Mouse (Mus musculus) embryonic facial prominence, embryonic 13.5 days (tissue): ENCODE results near the gene B230217C12Rik. TPM values are rescaled to one million over a fixed set of nuclear protein-coding genes. Genes with fewer than 3 reads are reported as not detected.
"Not testable (repeated sequence)": the region's sequence is repeated elsewhere in the genome, so short reads cannot be mapped to it uniquely, and the experiment has no call there.

Experiments
- ATAC-seq: fragments of 200-750 bp; cut with Nextera tagmentation; 2 replicates; pipeline ENCODE4 v1.8.0; 2017; ENCODE audit warnings: low read depth; ENCODE audit not compliant: insufficient number of reproducible peaks, insufficient read depth, low FRiP score, low TSS enrichment
- H3K27ac ChIP-seq: fragments of 300-500 bp; sonication (generic); 2 replicates; pipeline ENCODE4 v1.5.1; 2015; ENCODE audit warnings: moderate library complexity, mild to moderate bottlenecking, inconsistent platforms
- H3K27me3 ChIP-seq: fragments of 300-500 bp; sonication (generic); 2 replicates; pipeline ENCODE4 v1.6.1; 2015; ENCODE audit warnings: mild to moderate bottlenecking, inconsistent platforms
- H3K36me3 ChIP-seq: fragments of 300-500 bp; sonication (generic); 2 replicates; pipeline ENCODE4 v1.6.1; 2015; ENCODE audit warnings: mild to moderate bottlenecking, inconsistent platforms
- H3K4me1 ChIP-seq: fragments of 300-500 bp; sonication (generic); 2 replicates; pipeline ENCODE4 v1.6.1; 2015; ENCODE audit warnings: inconsistent platforms
- H3K4me2 ChIP-seq: fragments of 300-500 bp; sonication (generic); 2 replicates; pipeline ENCODE4 v1.6.1; 2015; ENCODE audit warnings: moderate library complexity, mild to moderate bottlenecking, inconsistent platforms
- H3K4me3 ChIP-seq: fragments of 300-500 bp; sonication (generic); 2 replicates; pipeline ENCODE4 v1.5.1; 2015; ENCODE audit warnings: mild to moderate bottlenecking, inconsistent platforms
- H3K9ac ChIP-seq: fragments of 300-500 bp; sonication (generic); 2 replicates; pipeline ENCODE4 v1.6.1; 2015; ENCODE audit warnings: mild to moderate bottlenecking, inconsistent platforms
- H3K9me3 ChIP-seq: fragments of 300-500 bp; sonication (generic); 2 replicates; pipeline ENCODE4 v1.6.1; 2016; ENCODE audit warnings: inconsistent platforms
- WGBS: fragments of 180-500 bp; shearing (Covaris S2); methylation state at CpG from one replicate; pipeline ENCODE4 v1.1.7; 2015; ENCODE audit warnings: mixed read lengths; 5-methylcytosine and 5-hydroxymethylcytosine counted together
- polyA plus RNA-seq: library from polyadenylated mRNA; unstranded; fragments of >200 nt; fragmentation: Nextera tagmentation; extraction: Ambion mirVana; gene quantifications from 2 replicates; pipeline ENCODE4 v1.2.1, GENCODE M21; 2015

The B230217C12Rik gene
- polyA plus RNA-seq, 1 experiment from 2014 or later, result 11.8 TPM

DNA sequence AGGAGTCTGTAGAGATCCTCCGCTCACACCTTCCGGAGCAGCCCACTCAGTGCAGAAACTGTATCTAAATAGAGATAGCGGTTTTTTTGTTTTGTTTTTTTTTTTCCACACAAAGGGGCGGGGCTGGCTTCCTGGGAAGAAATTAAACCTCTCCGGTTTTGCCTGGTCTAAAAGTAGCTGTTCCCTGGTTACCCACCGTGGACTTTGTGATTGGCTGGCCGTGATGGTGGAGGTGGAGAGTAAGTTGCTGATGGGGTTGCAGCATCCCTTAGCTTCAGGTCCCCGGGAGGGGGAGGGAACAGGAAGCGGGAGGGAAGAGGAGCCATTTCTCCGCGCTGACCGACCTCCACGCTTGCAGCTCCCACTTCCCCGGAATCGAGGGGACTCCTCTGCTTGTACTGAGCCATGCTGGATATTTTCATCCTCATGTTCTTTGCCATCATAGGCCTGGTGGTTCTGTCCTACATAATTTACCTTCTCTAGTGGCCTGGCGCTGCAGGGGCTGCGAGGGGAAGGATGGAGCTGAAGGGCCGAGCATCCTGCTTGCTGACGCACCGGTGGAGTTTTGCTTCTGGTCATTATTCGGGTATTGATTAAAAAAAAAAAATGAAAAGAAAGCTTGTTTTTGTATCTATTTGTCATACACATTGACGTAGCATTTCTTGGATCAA lies 546 bp downstream of the B230217C12Rik start:
- Histone ChIP-seq H3K36me3 (peaks cover 24% of the 10 kb centered on the region), H3K27ac (peak overlapping the region; percentile 85), H3K4me1 (peaks cover 16% of the 10 kb centered on the region; the same call in 1 of the 2 replicates), H3K4me3 (peak overlapping the region; percentile 50), H3K4me2 (peak overlapping the region; percentile 59), H3K9me3 (no peaks in the 10 kb centered on the region), H3K27me3 (no peaks in the 10 kb centered on the region), H3K9ac (peak overlapping the region; percentile 69)
- WGBS, result 1% methylated on average over 22 of the region's 22 CpGs
- peak; percentile 75; the same call in 1 of the 2 replicates for ATAC-seq

DNA sequence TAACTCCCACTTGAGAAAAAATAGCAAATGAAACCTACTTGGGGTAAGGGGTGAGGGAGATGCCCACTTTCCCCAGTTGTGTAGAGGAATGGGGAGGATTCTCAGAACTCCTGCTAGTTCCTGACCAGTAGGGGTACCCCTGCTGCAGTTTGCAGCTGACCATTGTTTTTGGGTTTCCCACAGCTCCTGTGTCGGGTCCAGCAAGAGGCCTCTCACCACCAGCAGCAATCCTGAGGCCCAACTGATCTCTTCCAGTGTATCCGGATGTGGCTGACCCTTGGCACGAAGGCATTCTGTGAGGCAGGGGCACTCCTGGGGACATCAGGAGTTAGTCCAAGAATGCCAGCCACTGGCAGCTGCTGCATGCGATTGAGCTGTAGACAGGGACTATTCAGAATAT lies 1.4 kb downstream of the B230217C12Rik start:
- WGBS, result 40% methylated on average over 4 of the region's 4 CpGs
- peaks cover 15% of the 10 kb centered on the region for H3K36me3 ChIP-seq
- peak overlapping the region; percentile 50 for H3K4me3 ChIP-seq
- H3K4me2 ChIP-seq, result peak overlapping the region; percentile 59
- H3K27me3 ChIP-seq, result no peaks in the 10 kb centered on the region
- H3K9me3 ChIP-seq, result no peaks in the 10 kb centered on the region
- peaks cover 16% of the 10 kb centered on the region; the same call in 1 of the 2 replicates for H3K4me1 ChIP-seq
- ATAC-seq, result no peak
- peak overlapping the region; percentile 54 for H3K9ac ChIP-seq
- H3K27ac ChIP-seq, result peak overlapping the region; percentile 30

DNA sequence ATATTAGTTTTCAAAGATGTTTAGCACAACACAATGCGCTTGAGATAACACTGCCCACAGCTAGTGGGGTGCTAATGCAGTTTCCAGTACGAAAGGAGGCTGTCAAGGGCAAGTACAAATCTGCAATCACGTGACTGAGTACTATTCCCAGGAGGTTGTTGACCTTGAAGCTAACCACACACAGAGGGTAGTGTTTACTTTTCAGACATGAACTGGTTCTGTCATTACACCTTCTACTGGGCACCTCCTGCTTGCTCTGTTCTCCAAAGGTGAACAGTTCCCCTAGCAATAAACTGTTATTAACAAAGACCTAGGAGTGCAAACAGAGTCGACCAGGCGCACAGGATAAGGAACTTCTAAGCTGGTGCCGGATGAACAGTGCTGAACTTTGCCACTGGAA lies 9.8 kb downstream of the B230217C12Rik start:
- no peak for ATAC-seq
- no peak overlapping the region for H3K4me3 ChIP-seq
- H3K4me1 ChIP-seq, result no peaks in the 10 kb centered on the region
- H3K27me3 ChIP-seq, result no peaks in the 10 kb centered on the region
- no peak overlapping the region for H3K9ac ChIP-seq
- no peak overlapping the region for H3K4me2 ChIP-seq
- 63% methylated on average over 6 of the region's 6 CpGs for WGBS
- H3K27ac ChIP-seq, result no peak overlapping the region
- H3K9me3 ChIP-seq, result no peaks in the 10 kb centered on the region
- no peaks in the 10 kb centered on the region for H3K36me3 ChIP-seq

DNA sequence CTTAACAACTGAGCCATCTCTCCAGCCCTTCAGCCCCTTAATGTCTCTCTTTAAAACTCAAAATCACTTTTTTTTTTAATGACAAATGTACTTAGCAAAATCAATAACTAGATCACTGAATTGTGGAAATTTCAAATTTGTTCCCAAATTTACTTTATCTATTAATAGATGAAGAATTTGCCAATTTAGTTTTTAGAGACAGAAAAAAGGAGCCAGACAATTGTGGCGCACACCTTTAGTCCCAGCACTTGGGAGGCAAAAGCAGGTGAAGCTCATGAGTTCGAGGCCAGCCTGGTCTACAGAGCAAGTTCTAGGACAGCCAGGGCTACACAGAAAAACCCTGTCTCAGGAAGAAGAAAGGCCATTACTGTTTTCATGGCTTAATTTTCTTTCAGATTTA lies 11.0 kb downstream of the B230217C12Rik start:
- Histone ChIP-seq H3K4me2 (no peak overlapping the region), H3K4me1 (no peaks in the 10 kb centered on the region), H3K36me3 (no peaks in the 10 kb centered on the region), H3K9ac (no peak overlapping the region), H3K4me3 (no peak overlapping the region), H3K9me3 (no peaks in the 10 kb centered on the region), H3K27ac (no peak overlapping the region), H3K27me3 (no peaks in the 10 kb centered on the region)
- ATAC-seq, result no peak
- WGBS, result 89% methylated on average over 2 of the region's 2 CpGs

DNA sequence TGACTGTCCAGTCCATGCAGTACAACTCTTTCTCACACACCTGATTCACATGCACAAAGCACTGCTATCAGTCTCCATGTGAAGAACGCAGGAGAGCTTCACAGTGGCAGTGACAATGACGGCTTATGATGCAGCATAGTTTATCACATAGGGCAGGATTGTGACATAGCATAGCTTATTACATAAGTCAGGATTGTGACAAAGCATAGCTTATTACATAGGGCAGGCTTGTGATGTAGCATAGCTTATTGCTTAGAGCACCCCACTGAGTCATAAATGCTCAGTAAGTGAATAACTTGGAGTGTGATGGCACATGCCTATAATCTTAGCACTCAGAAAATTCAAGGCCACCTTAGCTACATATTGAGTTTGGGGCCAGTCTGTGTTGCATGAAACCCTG lies 14.9 kb downstream of the B230217C12Rik start:
- no peaks in the 10 kb centered on the region for H3K27me3 ChIP-seq
- WGBS, result 89% methylated on average over 2 of the region's 2 CpGs
- no peak overlapping the region for H3K27ac ChIP-seq
- H3K36me3 ChIP-seq, result no peaks in the 10 kb centered on the region
- H3K9me3 ChIP-seq, result no peaks in the 10 kb centered on the region
- no peak for ATAC-seq
- H3K4me1 ChIP-seq, result no peaks in the 10 kb centered on the region
- no peak overlapping the region for H3K4me2 ChIP-seq
- H3K9ac ChIP-seq, result no peak overlapping the region
- H3K4me3 ChIP-seq, result no peak overlapping the region

DNA sequence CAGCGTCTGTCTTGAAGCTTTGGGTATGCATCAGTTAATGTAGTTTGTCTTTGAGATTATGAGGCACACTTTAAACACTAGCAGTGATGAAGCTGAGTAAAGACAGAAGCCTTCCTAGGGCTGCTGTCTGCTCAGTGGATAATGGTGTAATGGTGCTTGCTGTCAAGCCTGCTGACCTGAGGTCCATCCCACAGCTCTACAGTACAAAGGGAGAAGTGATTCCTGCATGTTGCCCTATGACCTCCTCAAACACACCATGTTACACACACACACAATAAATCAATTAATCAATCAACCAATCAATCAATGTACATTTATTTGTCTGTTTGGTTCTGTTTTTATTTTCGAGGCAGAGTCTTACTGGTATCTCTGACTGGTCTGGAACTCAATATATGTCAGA lies 21.6 kb downstream of the B230217C12Rik start:
- Histone ChIP-seq H3K4me1 (no peaks in the 10 kb centered on the region), H3K36me3 (no peaks in the 10 kb centered on the region), H3K4me2 (no peak overlapping the region), H3K27me3 (no peaks in the 10 kb centered on the region), H3K9ac (no peak overlapping the region), H3K9me3 (no peaks in the 10 kb centered on the region), H3K4me3 (no peak overlapping the region), H3K27ac (no peak overlapping the region)
- WGBS, result 72% methylated on average over 2 of the region's 2 CpGs
- no peak for ATAC-seq

DNA sequence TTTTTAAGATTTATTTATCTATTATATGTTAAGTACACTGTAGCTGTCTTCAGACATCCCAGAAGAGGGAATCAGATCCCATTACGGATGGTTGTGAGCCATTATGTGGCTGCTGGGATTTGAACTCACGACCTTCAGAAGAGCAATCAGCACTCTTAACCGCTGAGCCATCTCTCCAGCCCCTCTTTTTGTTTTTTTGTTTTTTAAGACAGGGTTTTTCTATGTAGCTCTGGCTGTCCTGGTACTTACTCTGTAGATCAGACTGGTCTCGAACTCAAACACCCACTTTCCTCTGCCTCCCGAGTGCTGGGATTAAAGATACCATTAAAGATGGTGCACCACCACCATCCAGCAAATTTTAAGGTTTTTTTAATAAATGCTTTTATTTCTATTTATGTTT lies 24.8 kb downstream of the B230217C12Rik start:
- Histone ChIP-seq H3K9me3 (no peaks in the 10 kb centered on the region), H3K36me3 (no peaks in the 10 kb centered on the region), H3K9ac (no peak overlapping the region), H3K4me1 (no peaks in the 10 kb centered on the region), H3K27ac (no peak overlapping the region), H3K4me2 (no peak overlapping the region), H3K4me3 (no peak overlapping the region), H3K27me3 (no peaks in the 10 kb centered on the region)
- no peak for ATAC-seq
- 88% methylated on average over 5 of the region's 5 CpGs for WGBS

DNA sequence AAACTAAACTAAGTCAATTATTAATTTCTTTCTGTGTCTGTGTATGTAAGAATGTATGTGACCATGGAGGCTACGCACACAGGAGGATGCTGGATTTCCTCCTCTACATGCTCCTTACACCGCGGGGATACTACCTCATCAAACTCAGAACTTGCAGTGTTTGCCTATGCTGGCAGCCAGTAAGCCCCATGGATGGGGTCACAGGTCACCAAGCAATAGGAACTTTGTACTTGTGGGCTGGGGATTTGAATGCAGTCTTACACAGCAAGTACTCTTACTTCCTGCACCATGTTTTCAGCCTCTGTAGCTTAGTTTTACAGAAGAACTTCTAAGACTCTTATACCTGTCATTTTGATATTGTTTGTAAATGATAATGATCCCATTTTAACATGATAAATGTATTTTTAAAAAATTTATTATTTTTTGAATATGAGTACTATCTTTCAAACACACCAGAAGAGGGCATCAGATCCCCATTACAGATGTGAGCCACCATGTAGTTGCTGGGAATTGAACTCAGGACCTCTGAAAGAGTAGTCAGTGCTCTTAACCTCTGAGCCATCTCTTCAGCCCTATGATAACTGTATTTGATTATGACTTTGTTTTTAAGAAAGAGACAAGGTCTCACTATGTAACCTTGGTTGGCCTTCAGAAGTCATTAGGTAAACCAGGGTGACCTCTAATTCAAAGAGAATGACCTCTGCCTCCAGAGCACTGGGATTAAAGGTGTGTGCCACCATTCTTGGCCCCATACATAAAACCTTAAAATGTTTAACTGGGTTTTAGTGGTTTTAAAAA lies 25.7 kb downstream of the B230217C12Rik start:
- no peak for ATAC-seq
- Histone ChIP-seq H3K4me3 (no peak overlapping the region), H3K4me2 (no peak overlapping the region), H3K9me3 (no peaks in the 10 kb centered on the region), H3K27ac (no peak overlapping the region), H3K36me3 (no peaks in the 10 kb centered on the region), H3K27me3 (no peaks in the 10 kb centered on the region), H3K9ac (no peak overlapping the region), H3K4me1 (no peaks in the 10 kb centered on the region)
- 88% methylated on average over 3 of the region's 3 CpGs for WGBS

DNA sequence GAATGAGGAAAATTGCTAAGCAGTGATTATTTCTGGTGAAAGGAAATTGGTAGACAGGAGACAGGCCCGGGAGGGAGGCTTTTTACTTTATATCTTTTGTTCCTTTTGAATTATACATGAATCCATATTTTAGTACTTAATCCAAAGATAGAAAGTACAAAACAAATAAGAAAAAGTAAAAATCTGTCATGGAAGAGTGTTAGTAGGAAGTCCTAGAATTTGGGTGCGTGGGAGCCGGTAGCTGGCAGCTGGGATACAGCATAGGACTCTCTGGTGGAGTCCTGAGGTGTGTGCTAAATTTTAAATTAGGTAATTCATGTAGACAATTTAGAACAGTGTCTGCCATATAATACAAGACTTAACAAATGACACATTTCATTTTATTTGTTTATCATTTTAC lies 27.0 kb downstream of the B230217C12Rik start:
- Histone ChIP-seq H3K9me3 (no peaks in the 10 kb centered on the region), H3K9ac (no peak overlapping the region), H3K4me2 (no peak overlapping the region), H3K4me3 (no peak overlapping the region), H3K27me3 (no peaks in the 10 kb centered on the region), H3K36me3 (no peaks in the 10 kb centered on the region), H3K4me1 (no peaks in the 10 kb centered on the region), H3K27ac (no peak overlapping the region)
- WGBS, result 88% methylated on average over 3 of the region's 3 CpGs
- no peak for ATAC-seq

DNA sequence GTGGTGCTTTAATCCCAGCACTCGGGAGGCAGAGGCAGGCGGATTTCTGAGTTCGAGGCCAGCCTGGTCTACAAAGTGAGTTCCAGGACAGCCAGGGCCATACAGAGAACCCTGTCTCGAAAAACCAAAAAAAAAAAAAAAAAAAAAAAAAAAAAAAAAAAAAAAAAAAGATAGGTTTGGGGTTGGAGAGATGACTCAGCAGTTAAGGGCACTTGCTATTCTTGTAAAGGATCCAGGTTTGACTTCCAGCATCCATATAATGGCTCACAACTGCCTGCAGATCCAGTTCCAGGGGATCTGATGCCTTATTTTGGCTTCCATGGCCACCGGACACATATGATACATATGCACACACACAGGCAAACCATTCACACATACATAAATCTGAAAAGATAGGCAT lies 31.8 kb downstream of the B230217C12Rik start:
- H3K27me3 ChIP-seq, H3K4me1 ChIP-seq, ATAC-seq, H3K36me3 ChIP-seq, H3K9me3 ChIP-seq, H3K4me3 ChIP-seq, H3K4me2 ChIP-seq, H3K9ac ChIP-seq, H3K27ac ChIP-seq: not testable (repeated sequence)
- WGBS, result 81% methylated on average over 5 of the region's 5 CpGs

DNA sequence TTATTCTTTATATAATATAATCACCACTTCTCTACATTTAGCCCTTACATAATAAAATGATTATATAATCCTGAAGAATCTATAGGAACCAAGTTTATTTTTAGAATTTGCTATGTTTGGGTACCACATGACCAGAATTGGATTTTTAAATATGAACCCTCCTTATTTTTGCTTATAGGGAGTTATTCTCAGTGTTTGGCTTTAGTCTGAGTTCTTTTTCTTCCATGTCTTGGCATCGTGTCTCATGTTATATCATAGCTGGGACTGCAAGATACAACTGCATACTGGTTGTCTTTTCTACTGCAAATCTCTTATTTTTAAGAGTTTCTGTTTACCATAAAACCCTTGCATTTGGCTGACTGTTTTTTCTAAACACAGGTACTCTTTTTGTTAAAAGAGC lies 33.8 kb downstream of the B230217C12Rik start:
- H3K36me3 ChIP-seq, result no peaks in the 10 kb centered on the region
- H3K9ac ChIP-seq, result no peak overlapping the region
- no peak overlapping the region for H3K4me3 ChIP-seq
- no peaks in the 10 kb centered on the region for H3K4me1 ChIP-seq
- no peak for ATAC-seq
- no peak overlapping the region for H3K27ac ChIP-seq
- no peaks in the 10 kb centered on the region for H3K27me3 ChIP-seq
- H3K4me2 ChIP-seq, result no peak overlapping the region
- no peaks in the 10 kb centered on the region for H3K9me3 ChIP-seq
- 90% methylated on average over 1 of the region's 1 CpGs for WGBS

DNA sequence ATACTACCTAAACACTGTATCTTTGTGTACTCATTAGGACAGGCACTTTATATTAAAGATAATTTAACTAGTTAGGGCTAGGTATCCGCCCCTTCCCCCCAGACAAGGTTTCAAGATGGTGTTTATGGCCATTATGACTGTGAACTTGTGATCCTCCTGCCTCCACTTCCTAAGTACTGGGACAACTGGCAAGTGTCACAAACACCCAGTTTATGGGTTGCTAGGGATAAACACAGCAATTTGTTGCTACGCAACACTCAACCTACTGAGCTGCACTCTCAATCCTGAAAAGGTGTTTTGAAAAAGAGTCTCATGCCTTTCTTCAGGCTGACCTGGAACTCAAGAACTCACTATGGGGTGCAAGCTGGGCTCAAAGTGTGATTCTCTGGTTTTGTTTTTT lies 36.8 kb downstream of the B230217C12Rik start:
- H3K9ac ChIP-seq, result no peak overlapping the region
- no peak overlapping the region for H3K4me3 ChIP-seq
- H3K27me3 ChIP-seq, result no peaks in the 10 kb centered on the region
- H3K27ac ChIP-seq, result no peak overlapping the region
- H3K4me2 ChIP-seq, result no peak overlapping the region
- no peaks in the 10 kb centered on the region for H3K9me3 ChIP-seq
- WGBS, result 78% methylated on average over 2 of the region's 2 CpGs
- ATAC-seq, result no peak
- H3K4me1 ChIP-seq, result no peaks in the 10 kb centered on the region
- no peaks in the 10 kb centered on the region for H3K36me3 ChIP-seq
